Mouse (Mus musculus): ENCODE data around the gene Sorbs1.

Gene Sorbs1

GRCm38 (mm10) chr19:40376566-40377281 is 136.9 kb downstream of the Sorbs1 start:
- DNase-seq (ENCODE audit: low read depth, low spot score), result no peak

GRCm38 (mm10) chr19:40374720-40375119 is 138.9 kb downstream of the Sorbs1 start:
- DNase-seq (ENCODE audit: low read depth, low spot score), result no peak

DNA sequence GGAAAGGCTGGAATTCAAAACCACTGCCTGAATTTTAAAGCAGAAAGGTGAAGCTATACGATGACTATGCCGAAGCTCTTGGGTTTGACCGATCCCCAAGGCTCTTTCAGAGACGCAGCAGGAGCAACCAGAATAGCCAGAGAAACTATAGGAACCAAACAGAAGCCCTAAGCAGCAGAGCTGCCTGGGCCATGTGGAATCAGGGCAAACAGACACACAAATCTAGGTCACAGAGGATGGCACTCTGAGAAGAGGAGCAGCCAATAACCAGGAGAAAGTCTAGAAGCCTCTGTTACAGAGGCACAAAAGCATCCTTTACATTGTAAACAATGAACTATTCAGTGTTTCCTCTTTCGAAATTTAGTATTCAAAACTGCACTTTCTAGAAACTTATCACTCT is 140.9 kb downstream of the Sorbs1 start:
- no peak for DNase-seq (ENCODE audit: low read depth, low spot score)

- peak; percentile 22 for DNase-seq (ENCODE audit: low read depth, low spot score)
Measured at GRCm38 (mm10) chr19:40371866-40372265, 141.7 kb downstream of the Sorbs1 start.

DNA sequence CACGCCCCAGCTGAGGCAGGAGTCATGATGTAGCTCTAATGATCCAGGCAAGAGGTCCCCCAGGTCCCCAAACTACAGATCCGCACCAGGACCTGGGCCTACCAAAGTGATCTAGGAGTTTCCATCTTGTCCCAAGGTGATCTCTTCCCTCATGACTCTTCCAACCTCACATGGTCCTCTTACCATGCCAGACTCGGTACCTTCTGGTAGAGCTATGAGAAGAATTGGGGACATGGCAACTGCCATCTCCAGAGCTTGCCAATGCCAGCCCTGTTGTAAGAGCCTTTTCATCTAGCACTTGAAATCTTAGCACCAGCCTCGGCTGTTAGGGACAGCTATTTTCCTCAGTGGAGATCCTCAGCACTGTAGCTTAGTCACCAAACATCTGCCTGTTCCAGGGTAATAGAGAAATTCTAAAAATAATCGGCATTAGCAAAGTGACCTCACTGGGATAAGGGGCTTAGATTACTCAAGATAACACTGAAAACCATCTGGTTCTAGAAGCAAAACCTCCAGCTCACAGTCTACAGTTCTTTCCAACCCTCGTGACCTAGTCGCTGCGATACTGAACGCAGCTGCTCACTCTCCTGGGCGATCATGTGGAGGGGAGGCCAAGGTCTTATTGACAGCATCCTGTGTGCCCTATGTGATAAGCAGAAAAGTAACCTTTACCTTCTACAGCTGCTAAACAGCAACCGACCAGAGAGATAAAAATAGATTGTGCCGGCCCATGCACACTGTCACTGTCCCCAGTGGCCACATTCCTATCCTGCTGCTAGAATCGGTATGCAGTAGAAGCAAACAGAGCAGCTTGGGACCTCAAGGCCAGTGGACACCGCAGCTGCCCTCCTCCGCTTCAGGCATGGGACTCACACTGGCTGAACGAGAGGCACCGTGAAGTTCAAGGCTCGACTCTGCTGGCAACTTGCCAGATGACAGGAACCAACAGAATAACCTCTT is 143.4 kb downstream of the Sorbs1 start:
- peak; percentile 44 for DNase-seq (ENCODE audit: low read depth, low spot score)

DNA sequence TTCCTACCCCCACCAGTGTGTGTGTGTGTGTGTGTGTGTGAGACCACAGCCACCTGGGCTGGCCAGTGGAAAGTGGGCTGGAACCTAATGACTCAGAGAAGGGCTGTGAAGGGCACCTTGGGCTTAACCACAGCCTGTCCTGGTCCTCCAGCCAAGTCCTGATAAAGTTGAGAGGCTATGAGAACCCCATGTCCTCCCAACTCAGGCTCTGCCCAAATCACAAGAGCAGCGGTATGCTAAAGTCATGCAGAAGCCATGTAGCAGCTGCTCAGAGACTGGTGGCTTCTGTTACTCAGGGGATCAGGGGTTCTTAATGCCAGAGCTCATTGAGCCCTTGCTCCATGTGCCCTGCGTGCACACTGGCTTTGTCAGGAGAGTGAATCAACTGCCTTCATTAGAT is 145.1 kb downstream of the Sorbs1 start:
- peak; percentile 36 for DNase-seq (ENCODE audit: low read depth, low spot score)

GRCm38 (mm10) chr19:40366163-40366941 is 147.2 kb downstream of the Sorbs1 start:
- peak; percentile 67 for DNase-seq (ENCODE audit: low read depth, low spot score)

DNA sequence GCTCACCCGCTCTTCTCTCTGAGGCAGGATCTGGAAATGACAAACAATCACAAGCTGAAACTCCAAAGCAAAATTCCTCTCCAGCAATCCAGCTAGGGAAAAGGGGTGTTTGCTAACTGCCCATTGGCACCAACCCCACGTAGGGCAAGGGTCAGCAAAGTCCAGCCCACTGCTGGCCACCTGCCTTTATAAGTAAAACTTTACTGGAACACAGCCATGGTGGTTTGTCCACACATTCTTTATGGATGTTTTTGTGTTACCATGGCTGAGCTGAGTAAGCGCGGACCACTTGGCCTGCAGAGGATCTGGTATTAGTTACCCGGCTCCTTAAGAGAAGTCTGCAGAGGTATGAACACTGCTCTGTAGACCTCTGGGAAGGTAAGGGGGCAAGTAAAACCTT is 148.4 kb downstream of the Sorbs1 start:
- peak; percentile 74 for DNase-seq (ENCODE audit: low read depth, low spot score)

DNA sequence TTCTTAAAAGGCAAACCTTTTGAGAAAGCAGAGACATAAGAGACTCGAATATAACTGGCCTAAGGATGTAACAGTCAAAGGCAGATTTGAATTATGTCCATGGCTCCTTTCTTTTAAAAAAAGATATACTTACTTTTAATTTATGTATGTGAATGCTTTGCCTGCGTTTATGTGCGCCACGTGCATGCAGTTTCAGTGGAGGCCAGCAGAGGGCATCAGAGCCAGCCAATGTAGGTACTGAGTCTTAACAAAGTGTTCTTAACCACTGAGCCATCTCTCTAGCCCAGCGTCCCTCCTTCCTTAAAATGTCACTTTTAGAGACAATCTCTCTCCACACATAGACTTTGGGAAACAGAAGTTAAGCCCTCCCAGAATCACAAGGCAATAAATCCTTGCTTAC is 150.1 kb downstream of the Sorbs1 start:
- no peak for DNase-seq (ENCODE audit: low read depth, low spot score)

DNA sequence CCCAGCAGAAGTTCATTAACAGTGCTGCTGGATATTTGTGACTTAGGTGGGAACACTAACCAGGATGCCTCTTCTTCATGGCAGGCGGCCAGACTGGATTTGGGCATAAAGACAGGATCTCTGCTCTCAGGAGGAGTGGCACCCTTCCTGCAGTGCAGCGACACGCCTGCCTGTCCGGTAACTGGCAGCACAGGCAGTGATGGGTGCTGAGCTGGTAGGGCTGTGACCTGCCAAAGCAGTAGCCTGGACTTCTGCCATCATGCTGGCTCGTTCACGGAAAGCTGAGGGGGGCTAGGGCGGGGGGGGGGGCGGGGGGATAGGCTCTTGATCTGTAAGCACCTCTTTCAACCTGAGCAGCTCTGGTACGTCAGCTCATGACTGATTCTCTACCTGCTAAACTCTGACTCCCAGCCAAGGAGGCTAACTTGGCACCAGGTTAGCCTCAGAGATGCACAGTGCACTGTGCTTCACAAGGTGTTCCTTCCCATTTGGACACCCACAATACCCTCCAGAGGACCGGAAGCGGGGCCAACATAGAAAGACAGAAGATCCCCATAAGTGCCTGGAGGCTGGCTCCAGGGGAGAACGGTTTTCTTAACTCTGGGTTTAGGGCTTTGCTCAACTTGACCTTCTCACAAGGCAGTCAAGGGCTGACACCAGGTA is 151.2 kb downstream of the Sorbs1 start:
- DNase-seq (ENCODE audit: low read depth, low spot score), result no peak

DNA sequence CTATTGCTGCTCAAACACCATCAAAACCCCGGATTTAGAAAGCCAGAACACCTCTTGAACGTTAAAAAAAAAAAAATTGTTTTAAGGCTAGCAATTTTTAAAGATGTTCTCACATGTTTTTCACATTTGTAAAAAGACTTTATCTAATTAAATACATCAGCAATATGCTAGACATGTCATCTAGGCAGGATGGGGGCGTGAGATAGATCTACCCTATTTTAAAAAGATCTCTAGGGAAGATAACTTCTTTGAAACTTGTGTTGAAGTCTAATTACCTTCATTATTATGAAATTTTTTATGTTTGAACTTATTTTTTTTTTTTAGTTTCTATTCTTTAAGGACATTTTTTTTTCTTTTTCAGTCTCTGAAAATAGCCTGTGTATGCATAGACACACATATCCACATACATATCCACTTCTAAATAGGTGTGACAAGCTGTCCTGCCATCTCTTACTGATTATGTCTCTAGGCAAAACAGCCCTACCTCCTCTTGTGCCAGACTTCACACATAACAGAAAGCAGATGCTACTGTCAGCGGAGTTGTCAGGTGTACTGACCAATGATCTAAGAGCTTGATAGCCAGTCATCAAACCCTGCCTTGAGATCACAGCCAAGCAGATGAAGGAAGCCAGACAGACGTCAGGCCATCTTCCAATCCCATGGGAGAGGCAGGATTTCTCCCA is 153.7 kb downstream of the Sorbs1 start:
- DNase-seq (ENCODE audit: low read depth, low spot score), result no peak

- peak; percentile 82 for DNase-seq (ENCODE audit: low read depth, low spot score)
Measured at GRCm38 (mm10) chr19:40356536-40357522, 156.8 kb downstream of the Sorbs1 start.

- DNase-seq (ENCODE audit: low read depth, low spot score), result no peak
Measured at GRCm38 (mm10) chr19:40355075-40355474, 158.5 kb downstream of the Sorbs1 start.

- DNase-seq (ENCODE audit: low read depth, low spot score), result no peak
Measured at GRCm38 (mm10) chr19:40352006-40352405, 161.6 kb downstream of the Sorbs1 start.

- no peak for DNase-seq (ENCODE audit: low read depth, low spot score)
Measured at GRCm38 (mm10) chr19:40350835-40351234, 162.7 kb downstream of the Sorbs1 start.

- DNase-seq (ENCODE audit: low read depth, low spot score), result no peak
Measured at GRCm38 (mm10) chr19:40349713-40350671, 163.6 kb downstream of the Sorbs1 start.

- DNase-seq (ENCODE audit: low read depth, low spot score), result no peak
Measured at GRCm38 (mm10) chr19:40349281-40349680, 164.3 kb downstream of the Sorbs1 start.

GRCm38 (mm10) chr19:40348652-40349051 is 164.9 kb downstream of the Sorbs1 start:
- DNase-seq (ENCODE audit: low read depth, low spot score), result no peak

Data from 3T3-L1 (cell line).